Mouse (Mus musculus): ENCODE data around the gene Sin3a.

Gene Sin3a

GRCm38 (mm10) chr9:57168411-57168810 is 96.6 kb downstream of the Sin3a start:
- DNase-seq (ENCODE audit: low spot score) = no peak
